Mouse (Mus musculus) MEL (cell line): ENCODE measurements around the gene Mtpn. TPM values are rescaled to one million over a fixed set of nuclear protein-coding genes. Genes with fewer than 3 reads are reported as not detected.

Experiments used
- DNase-seq: peaks from one replicate; pipeline ENCODE4 v3.0.0; 2011; ENCODE audit warnings: low read depth, low spot score
- H3K27ac ChIP-seq: 2 replicates; pipeline ENCODE4 v1.5.1; 2012; ENCODE audit warnings: low read depth, mild to moderate bottlenecking, control low read depth, low read length, moderate library complexity; ENCODE audit not compliant: control insufficient read depth
- H3K27me3 ChIP-seq, 2 experiments: fragments of 150-350 bp in 1 of 2; sonication (generic) in 1 of 2; 2 replicates each; pipeline ENCODE4 v1.6.1; 2012; ENCODE audit warnings: low read length in 2 of 2, mild to moderate bottlenecking in 2 of 2, improper control_type of control experiment in 1 of 2, moderate library complexity in 1 of 2; ENCODE audit not compliant: insufficient read depth in 2 of 2, control insufficient read depth in 1 of 2
- H3K36me3 ChIP-seq, 2 experiments: 2 replicates each; pipeline ENCODE4 v1.6.1; 2012 to 2014; ENCODE audit warnings: low read length in 2 of 2, improper control_type of control experiment in 1 of 2, inconsistent platforms in 1 of 2, mild to moderate bottlenecking in 1 of 2; ENCODE audit not compliant: insufficient read depth in 2 of 2, control insufficient read depth in 1 of 2
- H3K4me1 ChIP-seq, 2 experiments: fragments of 150-350 bp in 1 of 2; sonication (generic) in 1 of 2; 2 replicates each; pipeline ENCODE4 v1.6.1; 2012; ENCODE audit warnings: low read length in 2 of 2, improper control_type of control experiment in 1 of 2, mild to moderate bottlenecking in 1 of 2; ENCODE audit not compliant: insufficient read depth in 2 of 2, control insufficient read depth in 1 of 2
- H3K4me3 ChIP-seq, 2 experiments: fragments of 150-350 bp in 1 of 2; sonication (generic) in 1 of 2; 2 replicates each; pipeline ENCODE4 v1.5.1; 2012; ENCODE audit warnings: low read depth in 2 of 2, low read length in 2 of 2, mild to moderate bottlenecking in 2 of 2, moderate library complexity in 2 of 2, control low read depth in 1 of 2, improper control_type of control experiment in 1 of 2; ENCODE audit not compliant: control insufficient read depth in 1 of 2, insufficient read depth in 1 of 2
- H3K79me2 ChIP-seq: 2 replicates; pipeline ENCODE4 v1.6.1; 2012; ENCODE audit warnings: mild to moderate bottlenecking, low read length, moderate library complexity; ENCODE audit not compliant: control insufficient read depth, poor library complexity, insufficient read depth
- H3K9ac ChIP-seq: 2 replicates; pipeline ENCODE4 v1.6.1; 2012; ENCODE audit warnings: low read depth, mild to moderate bottlenecking, control low read depth, low read length, moderate library complexity; ENCODE audit not compliant: control insufficient read depth, poor library complexity, severe bottlenecking
- H3K9me3 ChIP-seq: fragments of 150-350 bp; sonication (generic); replicated peaks from 2 replicates; pipeline ENCODE4 v1.6.1; 2012; ENCODE audit warnings: mild to moderate bottlenecking, low read length, improper control_type of control experiment, moderate library complexity; ENCODE audit not compliant: insufficient read depth
- BHLHE40 ChIP-seq: IDR thresholded peaks from 2 replicates; pipeline ENCODE4 v1.6.1; 2012; ENCODE audit warnings: low read depth, mild to moderate bottlenecking, inconsistent platforms, low read length, improper control_type of control experiment, borderline replicate concordance
- CHD1 ChIP-seq: IDR thresholded peaks from 2 replicates; pipeline ENCODE4 v1.6.1; 2012; ENCODE audit warnings: low read depth, mild to moderate bottlenecking, inconsistent platforms, low read length, improper control_type of control experiment
- CHD2 ChIP-seq: IDR thresholded peaks from 2 replicates; pipeline ENCODE4 v1.6.1; 2011; ENCODE audit warnings: low read length, improper control_type of control experiment
- CTCF ChIP-seq, 3 experiments: IDR thresholded peaks in 2 of 3; conservative IDR thresholded peaks in 1 of 3; 2 replicates each; pipeline ENCODE4 v1.5.1; 2011 to 2012; ENCODE audit warnings: low read length in 3 of 3, low read depth in 2 of 3, mild to moderate bottlenecking in 2 of 3, improper control_type of control experiment in 1 of 3, inconsistent platforms in 1 of 3, mixed read lengths in 1 of 3, moderate library complexity in 1 of 3; ENCODE audit not compliant: control insufficient read depth in 1 of 3, insufficient read depth in 1 of 3, poor library complexity in 1 of 3, severe bottlenecking in 1 of 3
- ELF1 ChIP-seq: IDR thresholded peaks from 2 replicates; pipeline ENCODE4 v1.6.1; 2014; ENCODE audit warnings: low read depth, mild to moderate bottlenecking, inconsistent platforms, low read length, improper control_type of control experiment, moderate library complexity
- EP300 ChIP-seq, 2 experiments: IDR thresholded peaks; 2 replicates each; pipeline ENCODE4 v1.6.1; 2011; ENCODE audit warnings: improper control_type of control experiment in 2 of 2, low read length in 2 of 2, low read depth in 1 of 2, mild to moderate bottlenecking in 1 of 2
- ETS1 ChIP-seq: IDR thresholded peaks from 2 replicates; pipeline ENCODE4 v1.6.1; 2012; ENCODE audit warnings: low read depth, mild to moderate bottlenecking, inconsistent platforms, low read length, improper control_type of control experiment, moderate library complexity
- GABPA ChIP-seq: IDR thresholded peaks from 2 replicates; pipeline ENCODE4 v1.6.1; 2012; ENCODE audit warnings: low read depth, mild to moderate bottlenecking, inconsistent platforms, low read length, improper control_type of control experiment, moderate library complexity
- GATA1 ChIP-seq: IDR thresholded peaks from 2 replicates; pipeline ENCODE4 v1.6.1; 2011; ENCODE audit warnings: low read depth, low read length, improper control_type of control experiment
- JUND ChIP-seq: IDR thresholded peaks from 2 replicates; pipeline ENCODE4 v1.6.1; 2011; ENCODE audit warnings: low read depth, mild to moderate bottlenecking, improper control_type of control experiment, low read length
- KAT2A ChIP-seq: conservative IDR thresholded peaks from 2 replicates; pipeline ENCODE4 v1.6.1; 2012; ENCODE audit warnings: low read depth, low read length, improper control_type of control experiment, inconsistent platforms
- MAFK ChIP-seq: IDR thresholded peaks from 2 replicates; pipeline ENCODE4 v1.6.1; 2011; ENCODE audit warnings: low read depth, mild to moderate bottlenecking, low read length, improper control_type of control experiment, borderline replicate concordance
- MAX ChIP-seq: IDR thresholded peaks from 2 replicates; pipeline ENCODE4 v1.6.1; 2011; ENCODE audit warnings: low read length, improper control_type of control experiment
- MAZ ChIP-seq: IDR thresholded peaks from 2 replicates; pipeline ENCODE4 v1.6.1; 2012; ENCODE audit warnings: low read depth, mild to moderate bottlenecking, inconsistent platforms, low read length, improper control_type of control experiment
- MEF2A ChIP-seq: IDR thresholded peaks from 2 replicates; pipeline ENCODE4 v1.6.1; 2014; ENCODE audit warnings: low read depth, mild to moderate bottlenecking, inconsistent platforms, low read length, improper control_type of control experiment; ENCODE audit not compliant: poor library complexity, insufficient replicate concordance, severe bottlenecking; ENCODE audit errors: extremely low read depth
- MXI1 ChIP-seq: IDR thresholded peaks from 2 replicates; pipeline ENCODE4 v1.6.1; 2011; ENCODE audit warnings: mild to moderate bottlenecking, low read depth, low read length, improper control_type of control experiment
- MYB ChIP-seq: IDR thresholded peaks from 2 replicates; pipeline ENCODE4 v1.6.1; 2011; ENCODE audit warnings: mild to moderate bottlenecking, low read depth, low read length, improper control_type of control experiment
- MYC ChIP-seq: IDR thresholded peaks from 2 replicates; pipeline ENCODE4 v1.6.1; 2011; ENCODE audit warnings: low read depth, mild to moderate bottlenecking, low read length, improper control_type of control experiment, moderate library complexity
- NELFE ChIP-seq: IDR thresholded peaks from 2 replicates; pipeline ENCODE4 v1.6.1; 2011; ENCODE audit warnings: low read depth, low read length, improper control_type of control experiment
- NRF1 ChIP-seq: IDR thresholded peaks from 2 replicates; pipeline ENCODE4 v1.6.1; 2014; ENCODE audit warnings: low read depth, mild to moderate bottlenecking, inconsistent platforms, low read length, improper control_type of control experiment, moderate library complexity; ENCODE audit not compliant: poor library complexity, insufficient read depth, severe bottlenecking
- POLR2A ChIP-seq, 2 experiments: IDR thresholded peaks; 2 replicates each; pipeline ENCODE4 v1.6.1; 2011 to 2012; ENCODE audit warnings: low read length in 2 of 2, mild to moderate bottlenecking in 2 of 2, control low read depth in 1 of 2, improper control_type of control experiment in 1 of 2, low read depth in 1 of 2, moderate library complexity in 1 of 2; ENCODE audit not compliant: control insufficient read depth in 1 of 2, insufficient read depth in 1 of 2, poor library complexity in 1 of 2
- POLR2AphosphoS2 ChIP-seq: IDR thresholded peaks from 2 replicates; pipeline ENCODE4 v1.6.1; 2011; ENCODE audit warnings: low read length, improper control_type of control experiment
- POLR2AphosphoS5 ChIP-seq: IDR thresholded peaks from 2 replicates; pipeline ENCODE4 v1.6.1; 2012; ENCODE audit warnings: low read depth, borderline replicate concordance, mild to moderate bottlenecking, inconsistent platforms, low read length, moderate library complexity, mixed read lengths
- RAD21 ChIP-seq: IDR thresholded peaks from 2 replicates; pipeline ENCODE4 v1.6.1; 2011; ENCODE audit warnings: mild to moderate bottlenecking, low read depth, low read length, improper control_type of control experiment
- RCOR1 ChIP-seq: IDR thresholded peaks from 2 replicates; pipeline ENCODE4 v1.6.1; 2012; ENCODE audit warnings: low read depth, mild to moderate bottlenecking, inconsistent platforms, low read length, improper control_type of control experiment
- SIN3A ChIP-seq: IDR thresholded peaks from 2 replicates; pipeline ENCODE4 v1.6.1; 2012; ENCODE audit warnings: low read length, improper control_type of control experiment, inconsistent platforms
- SMC3 ChIP-seq: IDR thresholded peaks from 2 replicates; pipeline ENCODE4 v1.6.1; 2011; ENCODE audit warnings: low read depth, low read length, improper control_type of control experiment
- TAL1 ChIP-seq: IDR thresholded peaks from 2 replicates; pipeline ENCODE4 v1.6.1; 2012; ENCODE audit warnings: mild to moderate bottlenecking, inconsistent platforms, low read length, moderate library complexity, mixed read lengths
- TBP ChIP-seq: IDR thresholded peaks from 2 replicates; pipeline ENCODE4 v1.8.0; 2011; ENCODE audit warnings: low read depth, low read length, improper control_type of control experiment
- USF1 ChIP-seq: IDR thresholded peaks from 2 replicates; pipeline ENCODE4 v1.6.1; 2014; ENCODE audit warnings: low read depth, mild to moderate bottlenecking, inconsistent platforms, low read length, improper control_type of control experiment, moderate library complexity
- USF2 ChIP-seq, 2 experiments: IDR thresholded peaks; 2 replicates each; pipeline ENCODE4 v1.6.1; 2011 to 2012; ENCODE audit warnings: improper control_type of control experiment in 2 of 2, low read length in 2 of 2, borderline replicate concordance in 1 of 2, inconsistent platforms in 1 of 2, low read depth in 1 of 2, mild to moderate bottlenecking in 1 of 2; ENCODE audit not compliant: insufficient read depth in 1 of 2
- ZC3H11A ChIP-seq: IDR thresholded peaks from 2 replicates; pipeline ENCODE4 v1.6.1; 2012; ENCODE audit warnings: low read depth, mild to moderate bottlenecking, inconsistent platforms, low read length, improper control_type of control experiment
- ZKSCAN1 ChIP-seq: IDR thresholded peaks from 2 replicates; pipeline ENCODE4 v1.6.1; 2012; ENCODE audit warnings: low read depth, mild to moderate bottlenecking, inconsistent platforms, low read length, improper control_type of control experiment, moderate library complexity
- ZMIZ1 ChIP-seq: IDR thresholded peaks from 2 replicates; pipeline ENCODE4 v1.6.1; 2012; ENCODE audit warnings: low read depth, mild to moderate bottlenecking, inconsistent platforms, low read length, improper control_type of control experiment, moderate library complexity
- ZNF384 ChIP-seq: IDR thresholded peaks from 2 replicates; pipeline ENCODE4 v1.6.1; 2012; ENCODE audit warnings: low read depth, mild to moderate bottlenecking, inconsistent platforms, low read length, improper control_type of control experiment
- polyA plus RNA-seq, 2 experiments: library from polyadenylated mRNA; stranded (reverse) in 1 of 2; unstranded in 1 of 2; fragments of >175 nt in 1 of 2; fragments of >200 nt in 1 of 2; gene quantifications; 2 replicates each; pipeline versions ENCODE4 v1.2.1 to v1.2.4; 2012; ENCODE audit warnings: low replicate concordance in 2 of 2, low read depth in 1 of 2; ENCODE audit not compliant: insufficient read length in 2 of 2, insufficient read depth in 1 of 2, missing spikeins in 1 of 2
- total RNA-seq: library from RNA; depleted of rRNA; stranded (reverse); fragments of 300-350 nt; gene quantifications from 2 replicates; pipeline ENCODE4 v1.2.3, GENCODE M21; 2012; rRNA removed

Mtpn gene
- total RNA-seq (74.5 and 75.2 TPM in 2 replicates), polyA plus RNA-seq (100 to 1,000 TPM in 1 of 2 experiments, 10 to 100 TPM in 1; 85.4 to 153 TPM)

- H3K4me3 ChIP-seq, result peak within 1 kb of the TSS; percentile 91 to 96
- DNase-seq, result peak; percentile 98
- H3K9me3 ChIP-seq, result no peaks in the 10 kb centered on the region
- peaks cover 35% of the 10 kb centered on the region for H3K79me2 ChIP-seq
- peaks cover 4% of the 10 kb centered on the region in 2 experiments; a peak in 3 of 4 replicates for H3K4me1 ChIP-seq
- H3K9ac ChIP-seq, result peak within 1 kb of the TSS; percentile 95
- peaks cover 0 to 30% of the 10 kb centered on the region in 2 experiments; a peak in 3 of 4 replicates for H3K36me3 ChIP-seq
- peak within 1 kb of the TSS; percentile 68 for H3K27ac ChIP-seq
- H3K27me3 ChIP-seq, result no peaks in the 10 kb centered on the region
- TF ChIP-seq NRF1 (peak; percentile 74), MAX (peak; percentile 59), CTCF (IDR thresholded peaks at IDR 0.05 in 2 of 3, conservative IDR thresholded peaks at IDR 0.05 in 1 of 3; ENCODE audit: control insufficient read depth in 1 of 3, insufficient read depth in 1 of 3, low read depth in 2 of 3, low read length in 3 of 3, poor library complexity in 1 of 3, severe bottlenecking in 1 of 3) (no peak), CHD2 (no peak), USF2 (IDR thresholded peaks at IDR 0.05; ENCODE audit: borderline replicate concordance in 1 of 2, insufficient read depth in 1 of 2, low read depth in 1 of 2, low read length in 2 of 2) (no peak), MXI1 (peak; percentile 78; the same call in 1 of the 2 replicates), ZKSCAN1 (no peak), TAL1 (no peak), NELFE (peak; percentile 78), ZMIZ1 (peak; percentile 46; the same call in 1 of the 2 replicates), MEF2A (no peak), BHLHE40 (no peak), ELF1 (peak; percentile 95), POLR2AphosphoS2 (no peak), TBP (0 out of 2 replicates have a peak, but pooled peaks have one; percentile 44), POLR2A (IDR thresholded peaks at IDR 0.05; ENCODE audit: control insufficient read depth in 1 of 2, insufficient read depth in 1 of 2, low read depth in 1 of 2, low read length in 2 of 2, poor library complexity in 1 of 2) (peak; percentile 77 to 80; a peak in 3 of 4 replicates), SIN3A (peak; percentile 78; the same call in 1 of the 2 replicates), JUND (no peak), EP300 (IDR thresholded peaks at IDR 0.05; ENCODE audit: low read depth in 1 of 2, low read length in 2 of 2) (peak in 1 of 2 experiments; percentile 31; a peak in 1 of 4 replicates), KAT2A (peak; percentile 79), GABPA (no peak), ZNF384 (no peak), CHD1 (no peak), RAD21 (no peak), POLR2AphosphoS5 (no peak), MAZ (peak; percentile 67; the same call in 1 of the 2 replicates), ETS1 (peak; percentile 39; the same call in 1 of the 2 replicates), MAFK (no peak), MYB (0 out of 2 replicates have a peak, but pooled peaks have one; percentile 12), MYC (0 out of 2 replicates have a peak, but pooled peaks have one; percentile 33), RCOR1 (peak; percentile 51; the same call in 1 of the 2 replicates), USF1 (no peak), ZC3H11A (no peak), GATA1 (no peak), SMC3 (no peak)
These were observed at the start of gene Mtpn for GRCm38 (mm10) chr6:35539304-35540009. TSS of gene Mtpn (minus strand) at chr6:35539888.
